In genomic region chr6:49590927-49591631, GRCm38 (mm10) we compare ENCODE assay signal across 8 mouse cellular contexts.
DNase-seq lines count a peak whose midpoint lies in the region; ATAC-seq and TF ChIP-seq lines count a peak whose summit lies in the region.

No protein-coding gene starts in this region.

- peak; percentile 74 for DNase-seq in forebrain, postnatal 0 days
- peak; percentile 95 for DNase-seq in brain, adult 2 months (ENCODE audit: low read depth, low spot score)
- DNase-seq in frontal cortex, postnatal 25 days (ENCODE audit: low spot score in 2 of 2), result peak; percentile 9 to 24
- DNase-seq in layer of hippocampus, adult 9-11 months, result peak; percentile 43
- DNase-seq in adrenal gland, adult (ENCODE audit: inconsistent age in 2 of 2, low spot score in 1 of 2), result no peak
- no peak for DNase-seq in kidney, adult 9 months
- no peak for DNase-seq in kidney, postnatal 10 days

- H3K36me3 ChIP-seq in forebrain, postnatal 0 days (ENCODE audit: insufficient read depth), result no peaks in the 10 kb centered on the region
- H3K36me3 ChIP-seq in forebrain, embryonic 12.5 days (replicated peaks), result no peaks in the 10 kb centered on the region

- no peak overlapping the region for H3K9ac ChIP-seq in forebrain, postnatal 0 days
- no peak overlapping the region for H3K9ac ChIP-seq in forebrain, embryonic 12.5 days

- ATAC-seq in forebrain, postnatal 0 days, result peak; percentile 78
- no peak for ATAC-seq in forebrain, embryonic 12.5 days (ENCODE audit: low FRiP score)

- H3K4me3 ChIP-seq in forebrain, postnatal 0 days (ENCODE audit: low read depth, low read length), result no peak overlapping the region
- H3K4me3 ChIP-seq in forebrain, embryonic 12.5 days (replicated peaks), result no peak overlapping the region

- no peaks in the 10 kb centered on the region for H3K4me1 ChIP-seq in forebrain, postnatal 0 days (ENCODE audit: insufficient read depth)
- no peaks in the 10 kb centered on the region for H3K4me1 ChIP-seq in forebrain, embryonic 12.5 days

- WGBS in forebrain, postnatal 0 days, result 48% methylated on average over 7 of the region's 7 CpGs
- 88% methylated on average over 7 of the region's 7 CpGs for WGBS in forebrain, embryonic 12.5 days

- no peak overlapping the region for H3K4me2 ChIP-seq in forebrain, postnatal 0 days (ENCODE audit: low read depth)
- no peak overlapping the region for H3K4me2 ChIP-seq in forebrain, embryonic 12.5 days

- no peaks in the 10 kb centered on the region for H3K27me3 ChIP-seq in forebrain, postnatal 0 days (ENCODE audit: insufficient read depth, low read length)
- no peaks in the 10 kb centered on the region for H3K27me3 ChIP-seq in forebrain, embryonic 12.5 days

- no peak for TF ChIP-seq CTCF in forebrain, postnatal 0 days (IDR thresholded peaks at IDR 0.05; ENCODE audit: low read depth)

- H3K27ac ChIP-seq in forebrain, postnatal 0 days (ENCODE audit: low read depth, low read length), result no peak overlapping the region
- H3K27ac ChIP-seq in forebrain, embryonic 12.5 days, result no peak overlapping the region

- H3K9me3 ChIP-seq in forebrain, postnatal 0 days (ENCODE audit: low read length), result no peaks in the 10 kb centered on the region
- H3K9me3 ChIP-seq in forebrain, embryonic 12.5 days, result no peaks in the 10 kb centered on the region

Comparison
In these comparisons a context has a peak if more than half of its experiments do, and no peak if none do; other contexts are left out.
1. DNase-seq: peak in forebrain, postnatal 0 days (single experiment), brain, adult 2 months (single experiment), frontal cortex, postnatal 25 days (2 of 2) and layer of hippocampus, adult 9-11 months (single experiment); none in adrenal gland, adult (0 of 2), kidney, adult 9 months (single experiment) and kidney, postnatal 10 days (single experiment).